Mouse (Mus musculus) olfactory bulb, adult 2 months (tissue): ENCODE measurements around the gene Pias4. TPM values are rescaled to one million over a fixed set of nuclear protein-coding genes. Genes with fewer than 3 reads are reported as not detected.

Experiments
- H3K27ac ChIP-seq: fragments of 200-500 bp; 2 replicates; pipeline ENCODE4 v1.5.1; 2012; ENCODE audit warnings: low read depth, low read length; ENCODE audit not compliant: insufficient read depth
- H3K4me1 ChIP-seq: fragments of 200-500 bp; 2 replicates; pipeline ENCODE4 v1.6.1; 2012; ENCODE audit warnings: low read length; ENCODE audit not compliant: control insufficient read depth, insufficient read depth
- H3K4me3 ChIP-seq: fragments of 200-500 bp; 2 replicates; pipeline ENCODE4 v1.5.1; 2012; ENCODE audit warnings: mild to moderate bottlenecking, low read depth, low read length, moderate library complexity; ENCODE audit not compliant: insufficient read depth
- CTCF ChIP-seq: fragments of 200-500 bp; IDR thresholded peaks from 2 replicates; pipeline ENCODE4 v1.5.1; 2012; ENCODE audit warnings: low read depth, mild to moderate bottlenecking, low read length, moderate library complexity; ENCODE audit not compliant: insufficient read depth
- POLR2A ChIP-seq: fragments of 200-500 bp; IDR thresholded peaks from 2 replicates; pipeline ENCODE4 v1.6.1; 2012; ENCODE audit warnings: mild to moderate bottlenecking, low read depth, low read length, moderate library complexity; ENCODE audit not compliant: insufficient read depth
- WGBS: fragments of 180-500 bp; shearing (Covaris S2); methylation state at CpG from one replicate; pipeline ENCODE4 v1.1.7; 2018; 5-methylcytosine and 5-hydroxymethylcytosine counted together
- polyA plus RNA-seq: library from polyadenylated mRNA; stranded (reverse); fragments of >200 nt; gene quantifications from 2 replicates; pipeline ENCODE4 v1.2.4, GENCODE M21; 2012; ENCODE audit warnings: low replicate concordance; ENCODE audit not compliant: missing spikeins, insufficient read depth, insufficient read length

The Pias4 gene
- polyA plus RNA-seq, 1 experiment: not detected

DNA sequence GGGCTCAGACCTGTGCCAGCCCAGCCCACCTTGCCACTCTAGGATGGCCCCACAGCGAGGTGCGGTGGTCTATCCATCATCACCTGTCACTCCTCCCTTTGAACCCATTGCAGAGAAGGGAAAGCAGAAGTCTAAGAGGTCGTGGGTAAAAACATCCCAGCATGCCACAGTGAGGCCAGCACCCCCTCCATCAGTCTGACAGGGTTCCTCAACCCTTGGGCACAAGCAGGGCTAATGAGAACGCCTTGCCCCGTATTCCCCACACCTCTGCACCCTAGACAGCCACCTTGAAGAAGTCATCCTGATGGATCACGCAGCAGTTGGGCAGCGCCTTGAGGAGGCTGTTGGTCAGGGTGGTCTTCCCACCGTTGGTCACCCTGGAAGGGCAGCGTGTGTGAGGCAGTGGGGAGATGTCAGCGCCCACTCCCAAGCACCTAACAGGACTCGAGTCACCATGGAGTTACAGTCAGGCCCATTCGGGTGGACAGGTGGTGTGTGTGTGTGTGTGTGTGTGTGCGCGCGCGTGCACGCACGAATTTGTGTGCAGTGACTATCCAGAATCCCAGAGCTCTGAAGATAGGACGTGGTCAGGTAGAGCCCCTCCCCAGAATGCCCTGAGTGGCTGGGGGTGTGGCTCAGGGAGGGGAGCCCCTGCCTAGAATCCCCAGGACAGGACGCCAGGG, 33.0 kb upstream of the Pias4 start:
- Histone ChIP-seq H3K4me3 (no peak overlapping the region), H3K27ac (no peak overlapping the region), H3K4me1 (no peaks in the 10 kb centered on the region)
- TF ChIP-seq CTCF (no peak), POLR2A (no peak)
- 79% methylated on average over 20 of the region's 20 CpGs for WGBS

DNA sequence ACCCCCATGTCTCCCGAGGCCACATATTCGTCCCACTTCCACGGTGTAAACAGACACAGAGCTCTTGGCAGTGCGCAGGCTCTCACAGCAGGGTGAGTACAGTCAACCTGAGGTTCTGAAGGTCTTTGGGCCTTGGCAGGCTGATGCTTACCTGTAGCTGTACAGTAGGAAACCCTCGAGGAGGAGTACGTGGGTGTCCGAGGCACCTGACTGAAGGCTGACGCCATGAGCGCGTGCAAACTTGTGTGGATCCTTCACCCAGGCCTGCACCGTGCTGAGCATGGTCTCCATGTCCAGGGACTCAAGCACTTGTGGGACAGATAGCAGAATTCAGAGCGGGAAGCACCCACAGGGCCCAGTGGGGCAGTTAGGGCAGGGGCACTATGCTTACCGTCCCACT, 32.4 kb upstream of the Pias4 start:
- TF ChIP-seq CTCF (no peak), POLR2A (no peak)
- H3K4me1 ChIP-seq: no peaks in the 10 kb centered on the region
- WGBS: 85% methylated on average over 13 of the region's 13 CpGs
- no peak overlapping the region for H3K27ac ChIP-seq
- no peak overlapping the region for H3K4me3 ChIP-seq

DNA sequence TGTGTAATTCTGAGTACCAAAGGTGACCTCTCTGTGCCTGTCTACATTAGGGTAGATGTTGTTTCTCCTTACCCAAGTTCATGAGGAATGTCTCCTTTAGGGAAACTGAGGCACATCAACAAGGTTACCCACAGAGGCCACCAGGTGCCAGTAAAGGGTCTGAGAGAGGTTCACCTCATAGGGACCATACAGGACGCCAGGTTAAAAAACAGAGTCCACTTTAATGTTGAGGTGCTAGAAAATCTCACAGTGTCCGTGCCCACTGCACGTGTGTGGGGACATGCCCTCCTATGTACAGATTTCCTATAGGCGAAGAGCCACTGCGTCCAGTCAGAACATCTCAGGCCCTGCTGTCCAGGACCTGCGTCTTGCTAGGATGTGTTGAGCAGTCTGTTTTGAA, 31.3 kb upstream of the Pias4 start:
- Histone ChIP-seq H3K4me3 (no peak overlapping the region), H3K27ac (no peak overlapping the region), H3K4me1 (peaks cover 8% of the 10 kb centered on the region)
- no peak for TF ChIP-seq POLR2A
- TF ChIP-seq CTCF: no peak
- WGBS: 92% methylated on average over 6 of the region's 6 CpGs

DNA sequence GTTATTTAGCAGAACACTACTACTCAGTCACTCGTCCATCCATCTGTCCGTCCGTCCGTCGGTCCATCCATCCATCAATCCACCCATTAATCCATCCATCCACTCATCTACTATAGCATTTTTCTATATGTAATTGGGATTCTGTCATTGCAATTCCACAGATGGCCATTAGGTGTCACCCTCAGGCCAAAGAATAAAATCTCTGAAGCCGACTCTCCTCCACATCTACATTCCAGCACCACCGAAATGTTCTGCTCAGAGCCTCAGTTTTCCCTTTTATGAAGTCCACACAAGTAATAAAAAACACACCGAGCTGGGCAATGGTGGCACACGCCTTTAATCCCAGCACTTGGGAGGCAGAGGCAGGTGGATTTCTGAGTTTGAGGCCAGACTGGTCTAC, 30.5 kb upstream of the Pias4 start:
- H3K27ac ChIP-seq: no peak overlapping the region
- peaks cover 12% of the 10 kb centered on the region for H3K4me1 ChIP-seq
- no peak overlapping the region for H3K4me3 ChIP-seq
- no peak for TF ChIP-seq POLR2A
- no peak for TF ChIP-seq CTCF
- 2% methylated on average over 9 of the region's 9 CpGs for WGBS

DNA sequence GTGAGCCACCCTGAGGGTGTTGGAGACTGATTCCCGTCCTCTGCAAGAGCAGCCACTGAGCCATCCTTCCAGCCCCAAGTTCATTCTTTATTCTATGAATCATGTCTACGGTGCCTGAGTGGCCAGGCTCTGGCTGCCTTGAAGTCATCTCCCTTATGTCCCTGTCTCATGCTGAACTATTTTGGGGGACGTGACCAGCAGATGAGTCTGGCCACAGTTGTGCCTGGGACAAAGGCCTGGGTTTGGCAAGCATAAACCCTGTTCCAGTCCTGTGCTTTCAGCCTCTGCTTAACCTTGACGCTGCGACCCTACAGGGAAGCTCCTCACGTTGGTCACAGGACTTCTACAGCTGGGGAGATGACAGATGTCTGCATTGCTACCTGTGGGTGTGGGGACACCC, 29.6 kb upstream of the Pias4 start:
- TF ChIP-seq CTCF (no peak), POLR2A (no peak)
- WGBS: 57% methylated on average over 6 of the region's 6 CpGs
- H3K4me3 ChIP-seq: no peak overlapping the region
- peaks cover 16% of the 10 kb centered on the region for H3K4me1 ChIP-seq
- H3K27ac ChIP-seq: no peak overlapping the region

DNA sequence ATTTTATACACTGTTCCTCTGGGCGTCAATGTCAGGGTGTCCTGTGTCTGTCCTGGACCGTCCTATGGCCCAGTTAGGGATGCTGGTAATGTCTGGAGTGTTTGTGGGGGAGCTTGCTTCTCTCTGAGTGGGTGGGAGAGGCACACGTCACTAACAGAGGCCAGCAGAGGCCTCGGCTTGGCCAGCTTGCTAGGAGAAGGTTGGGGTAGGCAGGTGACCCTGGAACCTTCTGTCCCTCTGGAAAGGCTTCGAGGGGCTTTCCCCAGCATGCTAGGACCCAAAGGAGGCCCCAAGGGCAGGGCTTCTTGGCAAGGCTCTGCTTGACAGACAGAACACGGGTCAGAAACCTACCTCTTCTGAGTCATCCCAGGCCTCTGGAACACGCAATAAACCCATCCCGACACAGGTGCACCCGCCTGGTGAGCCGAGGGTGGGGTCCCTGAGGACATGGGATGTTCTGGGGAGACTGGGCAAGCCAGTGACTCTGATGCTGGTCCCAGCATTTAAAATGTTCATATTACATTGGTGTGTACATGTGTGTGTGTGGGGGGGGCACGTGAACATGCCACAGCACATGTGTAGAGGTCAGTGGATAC, 28.8 kb upstream of the Pias4 start:
- no peak for TF ChIP-seq CTCF
- TF ChIP-seq POLR2A: no peak
- H3K4me3 ChIP-seq: no peak overlapping the region
- 67% methylated on average over 11 of the region's 11 CpGs for WGBS

DNA sequence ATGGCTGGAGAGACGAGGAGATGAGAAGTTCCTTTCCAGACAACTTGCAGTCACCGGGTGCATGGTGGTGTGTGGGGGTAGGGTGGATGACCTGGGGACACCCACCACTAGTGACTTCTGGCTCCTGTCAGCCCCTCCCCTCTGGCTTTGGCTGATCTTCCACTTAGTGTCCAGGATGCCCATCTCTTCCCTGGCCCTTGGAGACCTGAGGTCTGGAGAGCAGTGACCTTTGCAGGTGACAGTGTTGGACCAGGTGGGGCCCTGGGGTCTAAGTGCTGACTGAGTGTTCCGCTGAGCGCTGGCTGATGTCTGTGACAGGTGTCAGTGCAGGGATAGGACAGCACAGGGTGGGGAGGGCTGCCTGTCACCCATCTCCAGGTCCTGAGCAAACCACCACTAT, 27.6 kb upstream of the Pias4 start:
- H3K4me1 ChIP-seq: peaks cover 24% of the 10 kb centered on the region
- TF ChIP-seq POLR2A (no peak), CTCF (no peak)
- H3K4me3 ChIP-seq: no peak overlapping the region
- no peak overlapping the region for H3K27ac ChIP-seq
- WGBS: 80% methylated on average over 4 of the region's 4 CpGs

More for the DNA sequence above, 28.8 kb upstream of the Pias4 start:
- Histone ChIP-seq H3K27ac (no peak overlapping the region), H3K4me1 (peaks cover 21% of the 10 kb centered on the region)

DNA sequence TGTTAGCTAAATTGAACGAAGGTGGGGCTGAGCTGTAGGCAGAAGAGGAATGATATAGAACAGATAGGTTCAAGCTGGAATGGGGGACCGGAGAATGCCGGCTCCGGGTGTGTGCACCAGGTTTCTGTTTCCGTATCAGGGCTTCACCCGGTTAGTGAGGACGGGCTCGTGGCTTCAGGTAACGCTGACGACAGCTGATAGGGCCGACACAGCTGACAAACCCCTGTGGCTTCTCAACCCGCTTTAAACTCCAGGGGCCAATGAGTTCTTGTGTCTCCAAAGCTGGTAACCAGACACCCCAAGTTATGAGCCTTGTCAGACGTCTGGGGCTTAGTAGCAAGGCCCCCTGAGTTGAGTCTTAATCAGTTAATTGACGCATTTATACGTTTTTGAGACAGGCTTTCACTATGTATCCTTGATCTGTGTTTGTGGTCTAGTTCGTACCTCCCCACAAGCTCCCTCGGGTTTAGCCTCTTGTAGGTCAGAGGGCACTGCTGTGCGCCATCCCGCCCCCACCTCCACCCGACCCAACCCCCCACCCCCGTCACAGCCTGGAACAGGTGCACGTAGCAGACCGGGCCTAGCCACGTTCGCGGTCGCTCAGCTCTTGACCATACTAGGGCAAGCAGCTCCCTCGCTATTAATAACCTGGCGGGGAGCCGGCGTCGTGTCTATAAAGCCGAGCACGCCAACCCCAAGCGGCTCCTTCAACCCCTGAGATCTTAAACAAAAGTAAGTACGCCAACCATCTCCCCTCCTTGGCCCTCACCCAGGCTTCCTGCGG, 26.5 kb upstream of the Pias4 start:
- TF ChIP-seq CTCF (no peak), POLR2A (no peak)
- Histone ChIP-seq H3K27ac (no peak overlapping the region), H3K4me1 (peaks cover 24% of the 10 kb centered on the region), H3K4me3 (no peak overlapping the region)
- WGBS: 10% methylated on average over 37 of the region's 37 CpGs

DNA sequence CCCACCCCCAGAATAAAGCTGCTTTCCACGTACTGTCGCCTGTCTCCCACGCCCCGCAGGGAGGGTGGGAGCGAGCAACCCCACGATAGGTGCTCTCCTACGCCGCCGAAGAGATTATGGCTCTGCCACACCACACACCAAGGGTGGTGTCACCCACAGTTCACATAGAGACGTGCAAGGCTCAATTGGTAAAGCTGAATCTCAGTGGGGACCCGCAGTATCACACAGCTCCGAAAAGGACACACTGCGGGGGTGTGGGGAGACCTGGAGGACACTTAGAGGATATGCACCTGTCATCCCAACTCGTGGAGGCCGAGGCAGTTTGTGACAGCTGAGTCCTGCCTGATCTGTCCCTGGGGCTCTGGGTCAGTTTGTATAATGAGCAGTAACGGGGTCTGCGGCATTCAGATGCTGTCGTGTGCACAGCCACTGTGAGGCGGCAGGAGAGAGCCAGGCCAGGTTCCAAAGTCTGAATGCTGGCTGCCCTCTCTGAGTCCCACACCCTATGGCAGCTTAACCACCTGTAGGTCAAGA, 25.3 kb upstream of the Pias4 start:
- WGBS: under 1% methylated on average over 19 of the region's 19 CpGs
- Histone ChIP-seq H3K4me1 (peaks cover 24% of the 10 kb centered on the region), H3K4me3 (peak overlapping the region; percentile 62), H3K27ac (peak overlapping the region; percentile 91)
- TF ChIP-seq POLR2A: no peak
- no peak for TF ChIP-seq CTCF
